10 mouse cellular contexts compared by ENCODE assay signal in genomic region chr6:3427047-3427446, GRCm38 (mm10).
"Had no signal": no experiment of that assay in that cellular context is flagged by ENCODE, and none has a peak within 500 bp of the region (broad histone marks: within the 10 kb centered on the region; RNA-seq: fewer than 3 reads in every experiment).

No protein-coding gene starts in this region.

- ATAC-seq: liver, postnatal 0 days; midbrain, embryonic 16.5 days had no signal

- H3K4me3 ChIP-seq: liver, embryonic 13.5 days; lung, embryonic 15.5 days; midbrain, embryonic 12.5 days; neural tube, embryonic 13.5 days had no signal

- H3K9ac ChIP-seq: liver, embryonic 13.5 days; liver, postnatal 0 days; lung, embryonic 15.5 days; midbrain, embryonic 12.5 days; neural tube, embryonic 13.5 days had no signal

- H3K36me3 ChIP-seq: liver, embryonic 13.5 days; lung, embryonic 15.5 days; midbrain, embryonic 12.5 days; neural tube, embryonic 13.5 days had no signal

- H3K4me1 ChIP-seq: liver, embryonic 13.5 days; lung, embryonic 15.5 days; midbrain, embryonic 12.5 days; neural tube, embryonic 13.5 days had no signal

- H3K27ac ChIP-seq: liver, embryonic 13.5 days; lung, embryonic 15.5 days; midbrain, embryonic 12.5 days; neural tube, embryonic 13.5 days had no signal

- H3K9me3 ChIP-seq: liver, embryonic 13.5 days; lung, embryonic 15.5 days; midbrain, embryonic 12.5 days; neural tube, embryonic 13.5 days had no signal

- H3K27me3 ChIP-seq: liver, embryonic 13.5 days; lung, embryonic 15.5 days; midbrain, embryonic 12.5 days; neural tube, embryonic 13.5 days had no signal

- DNase-seq: kidney, adult 11 months; kidney, postnatal 36 days; left cerebral cortex, postnatal 4 days; liver, embryonic 13.5 days; liver, postnatal 0 days; right cerebral cortex, postnatal 14 days had no signal

- H3K4me2 ChIP-seq: liver, embryonic 13.5 days; lung, embryonic 15.5 days; midbrain, embryonic 12.5 days; neural tube, embryonic 13.5 days had no signal
